Mouse (Mus musculus): ENCODE data around the gene Fam53b.
"Not testable (repeated sequence)": the region's sequence is repeated elsewhere in the genome, so short reads cannot be mapped to it uniquely, and the experiment has no call there.

Gene Fam53b

DNA sequence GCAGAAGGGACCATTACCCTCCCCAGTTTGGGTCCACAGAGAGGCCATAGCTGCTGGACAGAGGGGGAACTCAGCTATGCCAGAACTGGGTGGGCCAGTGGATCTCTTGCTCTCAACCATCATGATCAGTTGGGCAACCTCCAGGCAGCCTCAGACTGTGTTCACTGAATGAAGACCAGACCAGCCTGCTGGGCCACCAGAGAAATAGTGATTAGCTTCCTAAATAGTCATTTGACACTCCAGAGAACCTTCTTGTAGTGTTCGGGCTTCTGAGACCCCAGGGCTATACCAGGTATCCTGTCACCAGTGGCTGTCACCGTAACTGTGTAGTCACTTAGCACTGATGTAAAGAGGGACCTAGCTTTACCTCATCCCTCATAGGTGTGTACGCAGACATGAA, 131.3 kb downstream of the Fam53b start:
- DNase-seq (ENCODE audit: low spot score in 2 of 2), result no peak

DNA sequence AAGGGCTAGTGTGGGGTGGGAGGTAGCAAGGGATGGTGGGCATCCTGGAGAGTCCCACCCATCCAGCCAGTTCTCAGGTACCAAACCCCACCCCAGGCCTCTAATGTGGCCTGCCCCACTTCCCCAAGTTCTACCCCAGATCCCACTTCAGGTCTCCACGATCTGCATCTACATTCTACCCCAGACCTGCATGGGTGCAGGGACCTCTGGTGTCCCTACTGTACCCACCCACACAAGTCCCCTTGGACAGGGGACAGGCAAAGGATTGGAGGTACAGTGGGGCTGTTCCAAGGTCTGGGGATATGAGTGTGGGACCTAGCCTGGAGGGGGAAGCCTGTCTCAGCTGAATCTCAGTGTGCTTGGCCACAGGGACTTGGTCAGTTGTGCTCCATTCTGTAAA, 131.9 kb downstream of the Fam53b start:
- DNase-seq (ENCODE audit: low spot score in 2 of 2), result no peak

DNA sequence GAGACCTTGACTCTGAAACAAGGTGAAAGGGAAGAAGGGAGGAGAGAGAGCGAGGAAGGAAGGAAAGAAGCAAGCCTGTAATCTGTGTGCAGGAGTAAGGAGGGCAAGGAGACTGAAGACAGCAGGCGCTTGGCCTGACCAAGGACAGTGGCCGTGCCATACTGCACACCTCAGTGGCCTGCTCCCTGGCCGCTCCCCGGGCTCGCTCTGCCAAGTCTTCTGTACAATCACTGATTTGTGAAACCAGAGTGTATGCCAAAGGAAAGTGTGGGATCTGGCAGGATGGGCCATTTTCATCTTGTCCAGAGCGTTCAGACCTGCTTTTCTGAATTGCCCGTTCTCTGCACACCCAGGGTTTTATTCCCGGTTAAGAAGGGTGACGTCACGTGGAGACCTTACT, 132.4 kb downstream of the Fam53b start:
- DNase-seq (ENCODE audit: low spot score in 2 of 2), result no peak

DNA sequence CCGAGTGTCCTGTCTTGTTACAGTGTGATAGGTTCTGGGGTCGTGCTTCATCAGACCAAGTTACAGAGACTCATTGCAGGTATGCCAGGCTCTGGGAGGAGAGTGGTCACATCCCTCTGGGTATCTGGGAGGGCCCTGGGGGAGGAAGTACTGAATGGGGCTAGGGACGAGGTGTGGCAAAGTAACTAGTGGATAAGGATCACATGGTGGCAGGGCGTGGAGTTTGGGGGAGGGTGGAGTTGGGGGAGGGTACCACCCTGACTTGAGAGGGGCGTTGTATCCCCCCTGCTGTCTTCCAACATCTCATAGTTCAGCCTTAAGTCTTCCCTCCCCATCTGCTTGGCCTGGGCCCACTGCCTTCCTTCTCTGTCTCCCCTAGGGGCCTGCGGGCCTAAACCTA, 134.1 kb downstream of the Fam53b start:
- DNase-seq (ENCODE audit: low spot score in 2 of 2), result no peak

DNA sequence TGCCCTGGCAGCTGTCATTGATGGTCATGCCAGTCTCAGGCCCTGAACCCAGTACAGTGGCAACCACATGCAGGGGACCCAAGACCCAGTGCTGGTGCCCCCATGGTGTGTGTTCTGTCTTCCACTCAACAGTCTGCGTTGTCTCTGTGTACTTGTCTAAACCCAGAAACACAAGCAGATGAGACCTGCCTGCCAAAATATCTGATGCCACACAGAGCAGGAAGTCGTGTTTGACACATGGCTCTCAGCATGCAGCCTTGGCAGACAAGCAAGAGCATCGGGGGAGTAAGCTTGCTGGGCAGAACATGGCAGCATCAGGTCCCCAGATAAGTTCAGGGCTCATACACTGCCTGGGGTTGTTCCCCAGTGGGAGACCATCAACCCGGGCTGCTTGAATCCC, 134.6 kb downstream of the Fam53b start:
- DNase-seq (ENCODE audit: low spot score in 2 of 2), result no peak

DNA sequence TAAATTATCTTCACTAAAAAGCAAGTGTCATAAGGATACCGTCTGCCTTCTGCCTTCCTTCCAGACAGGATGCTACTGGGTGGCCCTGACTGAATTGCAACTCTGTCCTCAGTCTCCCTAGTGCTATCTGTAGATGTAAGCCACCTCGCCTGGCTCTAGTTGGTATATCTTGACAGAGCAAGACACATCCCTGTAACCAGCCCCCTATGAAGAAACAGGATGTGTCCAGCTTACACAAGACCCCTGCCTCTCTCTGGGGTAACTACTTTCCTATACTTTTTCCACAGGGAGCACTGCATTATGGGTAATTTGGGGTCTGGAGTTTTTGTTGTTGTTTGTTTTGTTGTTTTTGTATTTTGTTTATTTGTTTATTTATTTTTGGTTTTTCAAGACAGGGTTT, 137.8 kb downstream of the Fam53b start:
- no peak for DNase-seq (ENCODE audit: low spot score in 2 of 2)

DNA sequence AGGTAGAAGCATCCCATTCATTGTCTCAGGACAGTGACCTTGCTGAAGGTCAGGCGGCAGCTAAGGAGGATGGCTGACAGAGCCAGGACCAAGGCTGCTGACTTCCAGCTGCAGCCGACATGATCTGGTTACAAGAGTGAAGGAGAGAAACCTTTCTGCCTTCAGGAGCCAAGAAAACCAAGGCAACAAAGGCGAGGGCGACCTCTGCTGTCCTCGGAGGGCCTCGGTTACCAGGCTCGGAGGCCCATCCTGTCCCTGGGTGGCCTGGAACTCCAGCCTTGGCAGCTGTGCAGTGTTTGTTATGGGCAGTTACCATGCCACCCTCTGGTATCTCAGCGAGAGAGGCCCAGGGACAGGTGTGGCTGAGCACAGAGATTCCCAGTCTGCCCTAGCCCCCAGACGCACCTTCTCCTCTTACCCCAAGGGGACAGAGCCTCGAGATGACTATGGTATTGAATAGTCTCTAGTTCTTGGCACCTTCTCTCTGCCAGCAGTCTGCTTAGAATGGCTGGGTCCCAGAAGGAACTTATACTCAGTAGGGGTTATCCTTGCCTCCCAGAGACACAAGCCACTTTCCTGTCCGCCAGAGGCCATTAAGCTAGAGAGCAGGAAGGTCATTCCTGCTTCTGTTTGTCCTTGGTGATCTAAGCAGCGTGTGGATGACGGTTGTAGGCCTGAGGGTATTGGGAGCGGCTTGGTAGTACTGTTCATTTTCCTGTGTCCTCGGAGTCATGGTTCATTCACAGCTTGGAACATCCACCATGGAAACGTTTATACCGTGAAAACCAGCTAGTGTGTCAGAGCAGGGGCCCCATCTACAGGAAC, 139.5 kb downstream of the Fam53b start:
- DNase-seq (ENCODE audit: low spot score in 2 of 2), result no peak

DNA sequence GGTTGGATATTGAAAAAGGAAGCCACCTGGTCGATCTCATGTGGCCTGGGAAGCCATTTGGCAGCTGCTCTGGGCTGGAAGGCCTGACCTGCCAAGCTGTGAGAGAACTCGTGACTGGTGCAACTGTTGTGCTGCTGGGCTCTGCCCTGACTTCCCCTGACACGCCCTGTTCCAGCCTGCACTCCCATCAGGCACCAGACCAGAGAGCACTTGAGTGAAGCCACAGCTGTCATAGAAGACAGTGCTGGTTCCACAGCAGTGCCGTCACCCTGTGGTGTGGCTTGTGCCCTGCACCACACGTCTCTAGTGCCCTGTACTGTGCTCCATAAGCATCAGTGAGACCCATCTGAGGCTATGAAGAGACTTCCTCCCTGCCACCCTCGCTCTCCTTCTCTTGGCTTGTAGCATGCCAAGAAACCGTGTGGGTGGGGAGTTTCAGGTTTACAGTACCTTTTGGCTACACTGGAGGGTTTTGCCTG, 141.2 kb downstream of the Fam53b start:
- DNase-seq (ENCODE audit: low spot score in 2 of 2), result no peak

DNA sequence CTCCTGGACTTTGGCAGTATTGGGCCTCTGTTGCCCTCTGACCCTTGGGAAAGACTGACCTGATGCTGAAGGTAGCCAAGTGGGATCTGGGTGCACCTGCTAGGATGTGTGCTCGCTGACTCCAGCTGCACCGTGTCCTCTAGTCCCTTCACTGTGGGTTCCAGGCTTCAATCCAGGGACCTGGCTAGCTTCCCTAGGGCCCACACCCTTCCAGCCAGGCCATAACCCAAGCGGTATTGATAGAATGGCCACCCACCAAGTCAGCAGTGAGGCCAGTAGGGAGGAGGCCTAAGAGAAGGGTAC, 142.9 kb downstream of the Fam53b start:
- no peak for DNase-seq (ENCODE audit: low spot score in 2 of 2)

DNA sequence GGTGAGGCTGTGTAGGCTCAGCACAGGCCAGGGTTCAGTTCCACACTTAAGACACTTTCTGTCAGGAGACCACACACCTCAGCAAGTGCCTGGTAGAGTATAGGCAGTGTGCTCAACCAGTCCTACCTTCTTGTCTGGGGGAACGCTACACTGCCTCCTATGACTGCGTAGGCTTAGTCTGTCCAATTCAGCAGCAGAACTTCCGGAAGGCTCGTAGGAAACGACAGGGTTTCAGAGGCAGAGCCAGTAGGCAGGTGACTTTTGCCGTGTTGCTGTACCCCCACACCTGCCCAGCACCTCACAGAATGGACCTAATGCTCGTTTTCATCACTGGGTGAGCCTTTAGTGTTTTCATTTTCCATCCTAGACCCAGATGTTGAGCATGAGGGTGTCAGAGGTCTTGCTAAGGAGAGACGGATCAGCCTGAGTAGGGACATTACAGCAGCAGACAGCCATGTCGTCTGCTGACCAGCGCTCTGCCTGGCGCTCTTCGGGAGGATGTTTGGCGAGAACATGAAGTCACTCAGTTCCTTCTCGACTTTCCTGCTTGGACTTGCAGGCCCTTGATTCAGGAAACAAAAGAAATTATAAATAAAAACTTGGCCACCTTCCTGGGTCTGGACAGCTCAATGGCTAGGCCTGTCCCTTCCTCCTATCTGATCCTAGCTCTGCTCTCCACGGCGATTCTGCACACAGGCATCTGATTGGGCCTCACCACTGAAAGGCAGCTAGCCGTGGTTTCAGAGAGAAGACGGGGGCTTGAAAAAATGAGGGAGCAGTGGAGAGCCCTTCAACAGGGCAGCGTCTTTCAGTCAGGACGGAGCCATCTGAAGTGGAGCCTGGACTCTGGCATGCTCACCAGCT, 143.5 kb downstream of the Fam53b start:
- DNase-seq (ENCODE audit: low spot score in 2 of 2), result no peak

DNA sequence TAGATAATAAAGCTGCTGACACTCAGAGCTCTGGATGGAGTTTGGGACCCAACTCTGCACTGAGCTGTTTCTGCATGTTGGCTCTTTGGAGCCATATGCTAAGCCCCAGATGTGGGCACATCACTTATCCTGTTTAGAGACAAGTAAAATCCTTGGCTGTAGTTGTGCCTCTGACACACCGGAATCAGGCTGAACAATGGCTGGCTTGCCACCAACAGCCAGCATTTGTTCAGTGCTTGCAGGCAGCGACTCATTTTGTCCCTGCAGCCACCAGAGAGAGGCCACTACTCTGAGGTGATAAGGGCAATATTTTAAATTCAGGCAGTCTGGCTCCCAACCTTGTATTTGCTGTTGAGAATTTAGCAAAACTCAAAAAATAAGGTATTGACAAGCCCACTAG, 145.1 kb downstream of the Fam53b start:
- no peak for DNase-seq (ENCODE audit: low spot score in 2 of 2)

DNA sequence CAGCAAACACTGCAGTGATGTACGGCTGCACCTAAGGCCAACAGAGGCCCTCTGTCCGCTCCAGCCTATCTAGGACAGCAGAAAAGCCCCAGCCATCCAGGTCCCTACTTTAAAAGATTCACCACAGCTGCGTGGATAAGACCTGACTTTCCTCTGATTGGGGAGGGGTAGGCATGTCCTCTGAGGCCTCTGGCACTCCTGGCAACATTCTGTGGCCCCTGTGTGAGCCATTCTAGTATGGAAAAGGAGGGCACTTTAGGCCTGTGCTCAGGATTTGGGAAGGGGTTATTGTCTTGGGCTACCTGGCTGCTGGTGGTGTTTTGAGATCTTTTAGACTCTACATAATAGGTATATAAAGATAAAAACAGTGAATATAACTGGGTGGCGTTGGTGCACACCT, 147.2 kb downstream of the Fam53b start:
- no peak for DNase-seq (ENCODE audit: low spot score in 2 of 2)

DNA sequence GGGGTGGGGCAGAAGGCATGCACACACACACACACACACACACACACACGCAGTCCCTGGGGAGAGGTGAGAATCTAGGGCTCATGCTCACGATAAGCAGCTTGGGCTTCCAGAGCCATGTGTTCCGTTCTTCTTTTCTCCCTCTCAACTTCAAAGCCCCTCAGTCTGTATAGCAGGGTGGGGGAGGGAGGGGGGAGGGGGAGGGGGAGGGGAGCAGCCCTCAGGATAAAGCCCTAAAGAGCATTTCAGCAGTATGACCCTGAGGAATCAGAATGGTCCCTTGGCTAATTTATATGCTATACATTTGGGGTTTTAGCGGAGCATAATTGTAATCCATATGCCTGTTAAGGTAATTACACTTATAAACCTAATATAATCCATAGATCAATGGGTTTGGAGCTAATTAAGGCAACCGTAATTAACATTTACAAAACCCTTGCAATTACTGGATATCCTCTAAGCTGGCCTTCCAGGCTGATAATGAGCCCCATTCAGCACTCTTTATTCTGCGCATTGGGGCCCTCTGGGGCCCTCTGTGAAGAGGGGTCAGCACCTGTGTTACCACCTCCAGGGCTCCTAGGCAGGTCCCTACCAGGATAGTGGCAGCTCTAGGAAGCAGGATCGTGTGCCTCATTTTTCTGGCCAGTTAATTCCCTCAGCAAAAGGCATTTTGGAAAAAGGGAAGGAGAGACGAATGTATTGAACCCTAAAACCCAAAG, 147.9 kb downstream of the Fam53b start:
- DNase-seq (ENCODE audit: low spot score in 2 of 2), result no peak

DNA sequence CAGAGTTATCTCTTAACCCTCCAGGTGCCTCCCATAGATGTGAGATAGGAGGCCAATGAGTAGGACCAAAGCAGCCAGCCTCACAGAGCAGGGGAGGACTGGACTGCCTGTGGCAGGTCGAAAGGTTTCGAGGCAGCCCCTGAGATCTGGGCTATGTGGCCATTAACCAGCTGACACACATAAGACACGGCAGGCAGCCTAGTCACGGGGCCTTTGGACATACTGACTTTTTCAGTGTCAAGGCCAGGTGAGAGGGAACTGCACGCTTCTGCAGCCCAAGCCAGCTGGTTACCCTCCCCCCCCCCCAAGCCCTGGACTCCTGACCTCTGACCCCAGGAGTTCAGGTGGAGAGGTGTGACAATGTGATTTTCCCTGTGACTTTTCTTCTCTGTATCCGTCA, 148.9 kb downstream of the Fam53b start:
- DNase-seq (ENCODE audit: low spot score in 2 of 2), result no peak

DNA sequence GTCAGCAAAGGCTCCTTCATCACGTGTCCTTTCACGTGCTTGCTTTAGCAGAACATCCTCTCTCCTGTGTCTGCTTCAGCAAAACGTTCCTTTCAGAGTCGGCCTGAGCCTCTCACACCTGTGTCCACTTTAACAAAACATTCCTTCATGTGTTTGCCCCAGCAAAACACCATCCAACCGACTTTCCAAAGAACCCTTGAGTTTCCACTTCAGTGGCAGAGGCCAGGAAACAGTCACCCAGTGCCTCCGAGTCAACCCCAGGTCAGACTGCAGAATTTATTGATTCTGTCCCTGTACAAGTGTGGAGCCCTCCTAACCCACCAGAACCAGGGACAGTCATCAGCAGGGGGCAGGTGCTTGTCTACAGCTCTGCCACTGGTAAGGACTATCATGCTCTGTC, 150.9 kb downstream of the Fam53b start:
- DNase-seq (ENCODE audit: low spot score in 2 of 2), result not testable (repeated sequence)
